Mouse (Mus musculus) ES-Bruce4 (cell line): ENCODE data around the gene Grk6. TPM values are rescaled to one million over a fixed set of nuclear protein-coding genes. Genes with fewer than 3 reads are reported as not detected.

Experiments
- H3K27ac ChIP-seq: 2 replicates; pipeline ENCODE4 v1.5.1; 2012; ENCODE audit warnings: low read length, inconsistent platforms; ENCODE audit not compliant: insufficient read depth
- H3K27me3 ChIP-seq: 2 replicates; pipeline ENCODE4 v1.6.1; 2012; ENCODE audit warnings: mild to moderate bottlenecking, low read length, inconsistent platforms; ENCODE audit not compliant: control insufficient read depth, poor library complexity, insufficient read depth, severe bottlenecking
- H3K36me3 ChIP-seq: 2 replicates; pipeline ENCODE4 v1.6.1; 2012; ENCODE audit warnings: inconsistent platforms, mild to moderate bottlenecking, low read length, moderate library complexity; ENCODE audit not compliant: control insufficient read depth, poor library complexity, insufficient read depth, severe bottlenecking
- H3K4me1 ChIP-seq: one replicate; pipeline ENCODE4 v1.8.1; 2011; ENCODE audit warnings: low read length; ENCODE audit not compliant: control insufficient read depth, insufficient read depth
- H3K4me3 ChIP-seq: 2 replicates; pipeline ENCODE4 v1.5.1; 2011; ENCODE audit warnings: low read depth, mild to moderate bottlenecking, low read length
- H3K9ac ChIP-seq: 2 replicates; pipeline ENCODE4 v1.6.1; 2012; ENCODE audit warnings: low read depth, mild to moderate bottlenecking, inconsistent platforms; ENCODE audit not compliant: poor library complexity, severe bottlenecking
- H3K9me3 ChIP-seq: replicated peaks from 2 replicates; pipeline ENCODE4 v1.6.1; 2012; ENCODE audit warnings: mild to moderate bottlenecking, low read length, inconsistent platforms; ENCODE audit not compliant: control insufficient read depth, poor library complexity, insufficient read depth, severe bottlenecking
- CTCF ChIP-seq: IDR thresholded peaks from one replicate; pipeline ENCODE4 v1.8.1; 2011; ENCODE audit warnings: low read depth, low read length
- EP300 ChIP-seq: IDR thresholded peaks from 2 replicates; pipeline ENCODE4 v1.6.1; 2011; ENCODE audit warnings: low read depth, low read length; ENCODE audit not compliant: insufficient read depth
- POLR2A ChIP-seq: IDR thresholded peaks from one replicate; pipeline ENCODE4 v1.8.1; 2011; ENCODE audit warnings: low read length; ENCODE audit not compliant: insufficient read depth
- polyA plus RNA-seq: library from polyadenylated mRNA; stranded (reverse); fragments of >200 nt; gene quantifications from 2 replicates; pipeline ENCODE4 v1.2.4, GENCODE M21; 2011; ENCODE audit warnings: low read depth; ENCODE audit not compliant: missing spikeins, insufficient read depth, insufficient read length

The Grk6 gene
- polyA plus RNA-seq, 1 experiment, result 58.2 TPM

GRCm38 (mm10) chr13:55502405-55502804, 57.5 kb downstream of the Grk6 start:
- TF ChIP-seq CTCF (no peak), EP300 (no peak), POLR2A (no peak)
- H3K9me3 ChIP-seq, result no peaks in the 10 kb centered on the region

DNA sequence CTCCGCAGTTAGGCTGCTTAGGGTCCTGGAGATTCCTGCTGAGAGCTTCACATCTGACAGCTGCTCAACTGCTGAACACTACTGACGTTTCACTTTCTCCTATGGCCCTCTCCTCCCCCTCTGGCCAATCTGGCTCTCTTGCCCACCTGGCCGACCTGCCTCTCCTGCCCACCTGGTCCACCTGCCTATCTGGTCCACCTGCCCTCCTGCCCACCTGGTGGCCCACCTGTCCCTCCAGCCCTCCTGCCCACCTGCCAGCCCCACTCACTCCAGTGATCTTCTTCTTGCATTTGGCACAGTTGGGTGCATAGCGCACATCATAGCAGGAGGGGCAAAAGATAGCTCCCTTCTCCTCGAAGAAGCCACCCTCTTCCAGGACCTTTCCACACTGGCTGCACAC, 59.5 kb downstream of the Grk6 start:
- H3K27me3 ChIP-seq, result no peaks in the 10 kb centered on the region
- no peak overlapping the region for H3K9ac ChIP-seq
- no peak overlapping the region for H3K4me3 ChIP-seq
- TF ChIP-seq CTCF (no peak), EP300 (no peak)
- no peaks in the 10 kb centered on the region for H3K4me1 ChIP-seq
- H3K36me3 ChIP-seq, result peaks cover 27% of the 10 kb centered on the region
- no peak overlapping the region for H3K27ac ChIP-seq
- no peaks in the 10 kb centered on the region for H3K9me3 ChIP-seq

More at GRCm38 (mm10) chr13:55502405-55502804, 57.5 kb downstream of the Grk6 start:
- Histone ChIP-seq H3K4me3 (no peak overlapping the region), H3K36me3 (peaks cover 27% of the 10 kb centered on the region), H3K4me1 (no peaks in the 10 kb centered on the region), H3K27ac (no peak overlapping the region), H3K27me3 (no peaks in the 10 kb centered on the region), H3K9ac (no peak overlapping the region)

DNA sequence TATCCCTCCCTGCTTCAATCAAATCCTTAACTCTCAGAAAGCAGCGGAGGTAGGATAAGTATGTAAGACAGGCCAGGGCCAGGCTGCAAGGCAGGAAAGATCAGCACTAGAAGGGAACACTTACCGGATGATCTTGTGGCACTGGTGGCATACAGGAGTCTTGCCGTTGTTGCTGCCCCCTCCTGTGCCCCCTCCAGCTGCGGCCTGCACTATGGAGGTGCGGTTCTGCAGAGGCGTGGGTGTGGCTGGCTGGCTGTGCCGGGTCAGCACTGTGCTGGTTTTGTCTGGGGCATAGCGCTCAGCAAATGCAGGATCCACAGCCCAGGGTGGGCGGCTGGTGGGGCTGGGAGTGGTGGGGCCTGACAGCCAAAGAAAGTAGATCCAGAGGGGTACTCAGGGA, 60.9 kb downstream of the Grk6 start:
- Histone ChIP-seq H3K9me3 (no peaks in the 10 kb centered on the region), H3K4me1 (no peaks in the 10 kb centered on the region), H3K9ac (no peak overlapping the region), H3K4me3 (no peak overlapping the region), H3K36me3 (peaks cover 27% of the 10 kb centered on the region), H3K27me3 (no peaks in the 10 kb centered on the region), H3K27ac (no peak overlapping the region)
- TF ChIP-seq POLR2A, result no peak
- no peak for TF ChIP-seq EP300
- no peak for TF ChIP-seq CTCF

GRCm38 (mm10) chr13:55506697-55507096, 61.8 kb downstream of the Grk6 start:
- peaks cover 6% of the 10 kb centered on the region for H3K4me1 ChIP-seq
- H3K36me3 ChIP-seq, result peaks cover 27% of the 10 kb centered on the region
- no peak for TF ChIP-seq CTCF
- TF ChIP-seq EP300, result no peak
- TF ChIP-seq POLR2A, result no peak
- no peaks in the 10 kb centered on the region for H3K27me3 ChIP-seq
- no peak overlapping the region for H3K9ac ChIP-seq
- no peak overlapping the region for H3K27ac ChIP-seq
- no peak overlapping the region for H3K4me3 ChIP-seq
- no peaks in the 10 kb centered on the region for H3K9me3 ChIP-seq

- no peak overlapping the region for H3K27ac ChIP-seq
These were observed 63.0 kb downstream of the Grk6 start for GRCm38 (mm10) chr13:55507877-55508276.

DNA sequence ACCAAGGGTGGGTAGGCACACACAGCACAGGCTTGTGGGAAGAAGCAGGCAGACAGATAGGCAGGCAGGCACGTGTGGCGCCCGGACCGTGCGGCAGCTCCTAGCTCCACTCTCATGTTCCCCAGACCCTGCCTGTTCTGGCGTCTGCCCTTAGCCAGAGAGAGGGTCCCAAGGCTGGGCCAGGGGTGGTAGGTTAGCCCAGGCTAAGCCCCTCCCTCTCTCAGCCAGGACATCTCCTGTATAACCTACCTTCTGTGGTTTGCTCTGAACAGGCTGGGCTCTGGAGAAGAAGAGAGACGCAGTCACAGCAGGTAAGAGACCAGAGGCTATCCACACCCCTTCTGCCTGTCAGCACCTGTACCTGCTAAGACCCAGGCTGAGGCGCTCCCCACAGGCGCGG, 63.7 kb downstream of the Grk6 start:
- Histone ChIP-seq H3K27ac (no peak overlapping the region), H3K27me3 (no peaks in the 10 kb centered on the region), H3K4me3 (peak overlapping the region; percentile 28; the same call in 1 of the 2 replicates), H3K4me1 (peaks cover 11% of the 10 kb centered on the region), H3K36me3 (peaks cover 15% of the 10 kb centered on the region), H3K9ac (no peak overlapping the region), H3K9me3 (no peaks in the 10 kb centered on the region)
- TF ChIP-seq POLR2A (no peak), EP300 (no peak), CTCF (no peak)

More at GRCm38 (mm10) chr13:55507877-55508276, 63.0 kb downstream of the Grk6 start:
- TF ChIP-seq POLR2A, result no peak
- peak; percentile 60 for TF ChIP-seq CTCF
- Histone ChIP-seq H3K9ac (no peak overlapping the region), H3K36me3 (peaks cover 20% of the 10 kb centered on the region), H3K9me3 (no peaks in the 10 kb centered on the region), H3K4me1 (peaks cover 11% of the 10 kb centered on the region), H3K27me3 (no peaks in the 10 kb centered on the region), H3K4me3 (no peak overlapping the region)
